Mouse (Mus musculus) kidney, postnatal 0 days (tissue): ENCODE results near the gene Rims4. TPM values are rescaled to one million over a fixed set of nuclear protein-coding genes. Genes with fewer than 3 reads are reported as not detected.

Experiments used
- ATAC-seq: fragments of 200-750 bp; cut with Nextera tagmentation; replicated peaks from 2 replicates; pipeline ENCODE4 v1.8.0; 2017; ENCODE audit warnings: low read depth, moderate number of reproducible peaks, moderate TSS enrichment, moderate library complexity; ENCODE audit not compliant: low FRiP score
- DNase-seq: peaks from one replicate; pipeline ENCODE4 v3.0.0-alpha.2; 2016; ENCODE audit warnings: low spot score
- H3K27ac ChIP-seq: fragments of 300-500 bp; sonication (generic); 2 replicates; pipeline ENCODE4 v1.5.1; 2014; ENCODE audit warnings: mild to moderate bottlenecking
- H3K27me3 ChIP-seq: fragments of 300-500 bp; sonication (generic); 2 replicates; pipeline ENCODE4 v1.6.1; 2014; ENCODE audit warnings: low read length, mixed read lengths; ENCODE audit not compliant: insufficient read depth
- H3K36me3 ChIP-seq: fragments of 300-500 bp; sonication (generic); 2 replicates; pipeline ENCODE4 v1.6.1; 2014; ENCODE audit warnings: low read length, mixed read lengths; ENCODE audit not compliant: insufficient read depth
- H3K4me1 ChIP-seq: fragments of 300-500 bp; sonication (generic); replicated peaks from 2 replicates; pipeline ENCODE4 v1.6.1; 2014; ENCODE audit warnings: antibody characterized with exemption, low read length, mixed read lengths; ENCODE audit not compliant: insufficient read depth
- H3K4me2 ChIP-seq: fragments of 300-500 bp; sonication (generic); 2 replicates; pipeline ENCODE4 v1.6.1; 2014; ENCODE audit warnings: mild to moderate bottlenecking, low read length, moderate library complexity, mixed read lengths
- H3K4me3 ChIP-seq: fragments of 300-500 bp; sonication (generic); replicated peaks from 2 replicates; pipeline ENCODE4 v1.5.1; 2014; ENCODE audit warnings: low read depth, low read length
- H3K9ac ChIP-seq: fragments of 300-500 bp; sonication (generic); 2 replicates; pipeline ENCODE4 v1.6.1; 2014; ENCODE audit warnings: low read depth, low read length
- H3K9me3 ChIP-seq: fragments of 300-500 bp; sonication (generic); replicated peaks from 2 replicates; pipeline ENCODE4 v1.6.1; 2016; ENCODE audit warnings: low read length, inconsistent platforms, mixed read lengths
- CTCF ChIP-seq: IDR thresholded peaks from 2 replicates; pipeline ENCODE4 v1.5.1; 2016; ENCODE audit warnings: antibody characterized with exemption, low read depth, mild to moderate bottlenecking, moderate library complexity
- WGBS: fragments of 180-500 bp; shearing (Covaris S2); extraction: QIAGEN DNeasy Blood & Tissue Kit; methylation state at CpG from one replicate; pipeline ENCODE4 v1.1.7; 2014; 5-methylcytosine and 5-hydroxymethylcytosine counted together
- polyA plus RNA-seq: library from polyadenylated mRNA; unstranded; fragments of >200 nt; fragmentation: Nextera tagmentation; extraction: Ambion mirVana; gene quantifications from 2 replicates; pipeline ENCODE4 v1.2.1, GENCODE M21; 2015

The Rims4 gene
- polyA plus RNA-seq, 1 experiment from 2014 or later, result 0.33 TPM

DNA sequence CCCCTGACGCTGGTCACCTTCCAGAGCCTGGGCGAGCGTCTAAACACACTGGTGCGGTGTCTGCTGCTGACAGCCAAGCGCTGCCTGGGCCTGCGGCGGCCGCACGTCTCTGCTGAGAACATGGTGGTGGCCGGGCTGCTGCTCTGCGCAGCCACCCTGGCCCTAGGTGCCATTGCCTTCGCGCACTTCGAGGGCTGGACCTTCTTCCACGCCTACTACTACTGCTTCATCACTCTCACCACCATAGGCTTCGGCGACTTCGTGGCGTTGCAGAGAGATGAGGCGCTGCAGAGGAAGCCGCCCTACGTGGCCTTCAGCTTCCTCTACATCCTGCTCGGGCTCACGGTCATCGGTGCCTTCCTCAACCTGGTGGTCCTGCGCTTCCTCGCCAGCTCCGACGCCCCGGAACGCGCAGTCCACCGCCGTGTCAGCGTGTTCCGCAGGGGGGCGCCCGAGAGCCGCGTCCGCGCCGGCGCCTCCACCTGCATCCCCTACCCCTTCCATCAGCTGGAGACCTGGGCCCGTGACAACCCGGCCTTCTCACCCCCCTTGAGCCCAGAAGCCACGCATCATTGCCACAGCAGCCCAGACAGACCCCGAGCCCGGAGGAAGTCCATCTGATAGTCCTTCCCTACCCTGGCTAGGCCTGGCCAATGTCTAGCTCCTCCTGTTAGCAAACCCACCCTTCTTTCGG is 60.1 kb downstream of the Rims4 start:
- Histone ChIP-seq H3K9ac (no peak overlapping the region), H3K4me2 (peak overlapping the region; percentile 28; the same call in 1 of the 2 replicates), H3K4me1 (peaks cover 4% of the 10 kb centered on the region; the same call in 1 of the 2 replicates), H3K27ac (no peak overlapping the region), H3K36me3 (no peaks in the 10 kb centered on the region), H3K4me3 (no peak overlapping the region), H3K9me3 (no peaks in the 10 kb centered on the region), H3K27me3 (peaks cover 29% of the 10 kb centered on the region)
- TF ChIP-seq CTCF, result peak; percentile 74
- no peak for DNase-seq
- ATAC-seq, result peak; percentile 55; the same call in 1 of the 2 replicates
- 13% methylated on average over 50 of the region's 50 CpGs for WGBS

- no peak for DNase-seq
- no peak for TF ChIP-seq CTCF
- 77% methylated on average over 6 of the region's 6 CpGs for WGBS
Measured at GRCm38 (mm10) chr2:163857233-163857632, 61.2 kb downstream of the Rims4 start.

GRCm38 (mm10) chr2:163853461-163853901 is 65.0 kb downstream of the Rims4 start, which contains the start of gene Kcnk15:
Gene Kcnk15, plus strand, starts transcription at chr2:163853651.
- Histone ChIP-seq H3K4me2 (no peak within 1 kb of the TSS), H3K27me3 (peaks cover 40% of the 10 kb centered on the region), H3K4me1 (0 out of 2 replicates have a peak, but pooled peaks cover 4% of the 10 kb centered on the region), H3K9ac (no peak within 1 kb of the TSS), H3K36me3 (no peaks in the 10 kb centered on the region), H3K4me3 (0 out of 2 replicates have a peak within 1 kb of the TSS, but pooled peaks have one; percentile 4), H3K9me3 (no peaks in the 10 kb centered on the region), H3K27ac (no peak within 1 kb of the TSS)
- no peak for ATAC-seq
- no peak for DNase-seq
- under 1% methylated on average over 35 of the region's 38 CpGs for WGBS
- TF ChIP-seq CTCF, result peak; percentile 48

More at GRCm38 (mm10) chr2:163857233-163857632, 61.2 kb downstream of the Rims4 start:
- no peak overlapping the region for H3K9ac ChIP-seq
- H3K27me3 ChIP-seq, result peaks cover 33% of the 10 kb centered on the region
- H3K27ac ChIP-seq, result no peak overlapping the region
- H3K36me3 ChIP-seq, result no peaks in the 10 kb centered on the region
- H3K4me2 ChIP-seq, result no peak overlapping the region
- ATAC-seq, result peak; percentile 69; the same call in 1 of the 2 replicates
- H3K4me1 ChIP-seq, result peaks cover 4% of the 10 kb centered on the region; the same call in 1 of the 2 replicates
- H3K4me3 ChIP-seq, result no peak overlapping the region
- H3K9me3 ChIP-seq, result no peaks in the 10 kb centered on the region

DNA sequence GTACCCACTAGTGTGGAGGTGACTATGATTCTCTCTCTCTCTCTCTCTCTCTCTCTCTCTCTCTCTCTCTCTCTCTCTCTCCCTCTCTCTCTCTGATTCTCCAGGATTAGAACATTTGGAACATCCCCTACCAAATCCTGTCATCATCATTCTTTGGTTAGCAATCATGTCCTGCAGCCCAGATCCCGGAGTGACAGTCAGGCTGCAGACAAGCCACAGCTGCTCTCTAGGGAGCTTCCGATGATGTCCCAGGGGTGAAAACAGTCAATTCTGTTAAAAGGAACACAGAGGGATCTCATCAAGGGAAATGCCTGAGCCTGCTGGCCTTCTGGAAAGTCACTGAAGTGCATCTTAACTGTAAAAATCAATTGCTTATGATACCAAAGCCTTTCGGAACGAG is 76.4 kb downstream of the Rims4 start:
- WGBS, result 52% methylated on average over 4 of the region's 4 CpGs
- Histone ChIP-seq H3K4me1 (no peaks in the 10 kb centered on the region), H3K36me3 (no peaks in the 10 kb centered on the region), H3K27ac (no peak overlapping the region), H3K4me2 (no peak overlapping the region), H3K27me3 (no peaks in the 10 kb centered on the region), H3K9me3 (no peaks in the 10 kb centered on the region), H3K9ac (no peak overlapping the region), H3K4me3 (no peak overlapping the region)
- no peak for TF ChIP-seq CTCF
- DNase-seq (no peak), ATAC-seq (no peak)

DNA sequence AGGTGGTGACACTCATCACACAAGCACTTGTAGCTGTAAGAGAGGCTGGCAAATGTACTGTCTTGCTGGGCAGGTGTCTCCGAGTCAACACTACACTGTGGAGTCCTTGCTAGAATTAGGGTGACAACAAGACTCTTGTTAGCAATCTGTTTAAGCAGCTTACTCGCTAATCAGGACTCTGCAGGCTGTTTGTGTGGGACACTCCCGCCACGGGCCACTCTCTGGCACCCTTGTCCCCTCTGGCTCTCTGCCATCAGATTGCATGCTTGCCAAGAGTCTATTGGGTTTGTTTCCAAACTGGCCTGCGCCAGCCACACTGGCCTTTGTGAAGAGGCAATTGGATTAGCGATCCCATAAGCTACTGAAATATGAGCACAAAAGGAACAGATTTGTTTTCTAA is 79.0 kb downstream of the Rims4 start:
- H3K4me3 ChIP-seq, result no peak overlapping the region
- DNase-seq, result no peak
- 64% methylated on average over 6 of the region's 6 CpGs for WGBS
- no peak overlapping the region for H3K9ac ChIP-seq
- H3K9me3 ChIP-seq, result no peaks in the 10 kb centered on the region
- H3K4me2 ChIP-seq, result no peak overlapping the region
- no peaks in the 10 kb centered on the region for H3K4me1 ChIP-seq
- no peak for ATAC-seq
- no peak overlapping the region for H3K27ac ChIP-seq
- no peak for TF ChIP-seq CTCF
- H3K36me3 ChIP-seq, result no peaks in the 10 kb centered on the region
- H3K27me3 ChIP-seq, result no peaks in the 10 kb centered on the region

DNA sequence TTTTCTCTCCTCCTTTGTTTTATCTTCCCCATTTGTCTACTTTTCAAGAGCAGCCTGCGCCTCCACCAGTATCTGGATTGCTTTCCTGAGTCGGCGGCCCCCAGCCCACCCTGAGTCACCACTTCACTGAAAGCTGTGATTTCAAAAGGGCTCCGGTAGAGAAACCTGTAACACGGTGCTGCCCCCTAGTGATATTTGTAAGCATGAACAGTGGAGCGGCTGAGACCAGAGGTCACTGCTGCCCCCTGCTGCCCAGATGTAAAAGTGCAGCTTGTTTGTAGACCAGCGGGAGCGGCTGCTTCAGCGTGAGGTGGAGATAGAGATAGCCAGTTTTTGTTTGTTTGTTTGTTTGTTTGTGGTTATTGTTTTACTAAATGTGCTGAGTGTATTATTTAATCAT is 80.4 kb downstream of the Rims4 start:
- no peaks in the 10 kb centered on the region for H3K36me3 ChIP-seq
- peak; percentile 100 for TF ChIP-seq CTCF

More for the DNA sequence above, 80.4 kb downstream of the Rims4 start:
- DNase-seq (peak; percentile 92), ATAC-seq (no peak; the same call in 1 of the 2 replicates)
- Histone ChIP-seq H3K4me2 (no peak overlapping the region), H3K4me3 (no peak overlapping the region), H3K4me1 (no peaks in the 10 kb centered on the region), H3K9ac (no peak overlapping the region), H3K9me3 (no peaks in the 10 kb centered on the region), H3K27me3 (no peaks in the 10 kb centered on the region), H3K27ac (no peak overlapping the region)
- WGBS, result 26% methylated on average over 9 of the region's 9 CpGs
